Mouse (Mus musculus) lung, postnatal 0 days (tissue): ENCODE measurements around the gene Abhd10. TPM values are rescaled to one million over a fixed set of nuclear protein-coding genes. Genes with fewer than 3 reads are reported as not detected.

Experiments used
- ATAC-seq: fragments of 200-750 bp; cut with Nextera tagmentation; 2 replicates; pipeline ENCODE4 v1.8.0; 2017; ENCODE audit warnings: moderate library complexity
- DNase-seq: peaks from one replicate; pipeline ENCODE4 v3.0.0-alpha.2; 2016; ENCODE audit warnings: low spot score
- H3K27ac ChIP-seq: fragments of 300-500 bp; sonication (generic); 2 replicates; pipeline ENCODE4 v1.5.1; 2014; ENCODE audit warnings: antibody characterized with exemption, mild to moderate bottlenecking, low read length, mixed read lengths
- H3K27me3 ChIP-seq: fragments of 300-500 bp; sonication (generic); replicated peaks from 2 replicates; pipeline ENCODE4 v1.6.1; 2014; ENCODE audit warnings: low read length, mixed read lengths; ENCODE audit not compliant: insufficient read depth
- H3K36me3 ChIP-seq: fragments of 300-500 bp; sonication (generic); 2 replicates; pipeline ENCODE4 v1.6.1; 2014; ENCODE audit warnings: low read length, mixed read lengths; ENCODE audit not compliant: insufficient read depth
- H3K4me1 ChIP-seq: fragments of 300-500 bp; sonication (generic); 2 replicates; pipeline ENCODE4 v1.6.1; 2014; ENCODE audit warnings: antibody characterized with exemption, low read depth, low read length, mixed read lengths; ENCODE audit not compliant: insufficient read depth
- H3K4me2 ChIP-seq: fragments of 300-500 bp; sonication (generic); replicated peaks from 2 replicates; pipeline ENCODE4 v1.6.1; 2014; ENCODE audit warnings: low read depth, mild to moderate bottlenecking, low read length, moderate library complexity, mixed read lengths
- H3K4me3 ChIP-seq: fragments of 300-500 bp; sonication (generic); 2 replicates; pipeline ENCODE4 v1.5.1; 2014; ENCODE audit warnings: low read depth, low read length
- H3K9ac ChIP-seq: fragments of 300-500 bp; sonication (generic); replicated peaks from 2 replicates; pipeline ENCODE4 v1.6.1; 2014; ENCODE audit warnings: low read depth, mild to moderate bottlenecking
- H3K9me3 ChIP-seq: fragments of 300-500 bp; sonication (generic); 2 replicates; pipeline ENCODE4 v1.6.1; 2016; ENCODE audit warnings: low read length, mixed read lengths
- CTCF ChIP-seq: IDR thresholded peaks from 2 replicates; pipeline ENCODE4 v1.5.1; 2016; ENCODE audit warnings: antibody characterized with exemption, mild to moderate bottlenecking
- EP300 ChIP-seq: IDR thresholded peaks from 2 replicates; pipeline ENCODE4 v1.6.1; 2016; ENCODE audit warnings: antibody characterized with exemption, mild to moderate bottlenecking, control low read depth
- WGBS: fragments of 180-500 bp; shearing (Covaris S2); extraction: QIAGEN DNeasy Blood & Tissue Kit; methylation state at CpG from one replicate; pipeline ENCODE4 v1.1.7; 2014; 5-methylcytosine and 5-hydroxymethylcytosine counted together
- polyA plus RNA-seq: library from polyadenylated mRNA; unstranded; fragments of >200 nt; fragmentation: Nextera tagmentation; extraction: Ambion mirVana; gene quantifications from 2 replicates; pipeline ENCODE4 v1.2.1, GENCODE M21; 2015

Abhd10 gene
- polyA plus RNA-seq, 1 experiment from 2014 or later: 21.7 TPM

DNA sequence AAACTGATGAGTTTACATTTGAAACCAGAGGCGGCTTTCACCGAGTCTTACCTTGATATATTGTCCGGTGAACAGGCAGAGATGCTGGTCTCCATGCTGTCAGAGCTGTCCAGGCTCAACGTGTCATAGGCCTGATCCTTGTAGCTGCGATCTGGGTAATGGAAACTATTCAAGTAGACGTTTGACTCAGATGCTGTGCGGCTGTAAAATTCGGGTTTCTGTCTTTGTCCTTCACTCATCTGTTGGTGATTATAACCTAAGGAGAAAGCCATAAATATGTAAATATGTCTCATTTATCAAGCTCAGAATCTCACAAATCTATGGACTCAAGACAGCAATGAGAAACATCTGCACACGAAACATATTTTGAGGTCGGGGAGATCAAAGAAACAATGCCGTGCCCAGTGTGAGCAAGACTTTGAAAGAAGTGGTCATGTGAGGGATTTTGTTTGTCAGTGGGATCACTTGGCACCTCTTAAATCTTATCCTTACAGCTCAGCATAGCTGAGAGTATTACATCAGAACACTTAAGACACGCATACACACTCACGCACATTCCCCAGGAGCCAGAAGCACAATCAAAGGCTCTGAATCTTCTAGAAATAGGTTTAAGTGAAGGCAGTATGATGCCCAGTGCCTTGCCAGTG is 20.2 kb upstream of the Abhd10 start:
- no peak overlapping the region for H3K4me2 ChIP-seq
- no peaks in the 10 kb centered on the region for H3K27me3 ChIP-seq
- peak; percentile 81 for TF ChIP-seq EP300
- no peak for TF ChIP-seq CTCF
- 44% methylated on average over 13 of the region's 13 CpGs for WGBS
- 0 out of 2 replicates have a peak, but pooled peaks cover under 1% of the 10 kb centered on the region for H3K4me1 ChIP-seq
- peaks cover 34% of the 10 kb centered on the region; the same call in 1 of the 2 replicates for H3K36me3 ChIP-seq
- H3K27ac ChIP-seq: peak overlapping the region; percentile 43; the same call in 1 of the 2 replicates
- no peaks in the 10 kb centered on the region for H3K9me3 ChIP-seq
- ATAC-seq (peak; percentile 89), DNase-seq (peak; percentile 81)
- H3K9ac ChIP-seq: no peak overlapping the region
- H3K4me3 ChIP-seq: no peak overlapping the region

- no peak overlapping the region for H3K27ac ChIP-seq
- TF ChIP-seq EP300: no peak
- TF ChIP-seq CTCF: peak; percentile 52
- no peaks in the 10 kb centered on the region for H3K27me3 ChIP-seq
- H3K36me3 ChIP-seq: peaks cover 30% of the 10 kb centered on the region; the same call in 1 of the 2 replicates
- WGBS: 58% methylated on average over 1 of the region's 1 CpGs
- H3K9ac ChIP-seq: no peak overlapping the region
- H3K4me3 ChIP-seq: no peak overlapping the region
- 0 out of 2 replicates have a peak, but pooled peaks cover 3% of the 10 kb centered on the region for H3K4me1 ChIP-seq
- DNase-seq (no peak), ATAC-seq (no peak)
- H3K4me2 ChIP-seq: no peak overlapping the region
- no peaks in the 10 kb centered on the region for H3K9me3 ChIP-seq
Measured at GRCm38 (mm10) chr16:45761425-45761824, 18.7 kb upstream of the Abhd10 start.

- 79% methylated on average over 9 of the region's 9 CpGs for WGBS
- DNase-seq: no peak
- Histone ChIP-seq H3K9me3 (no peaks in the 10 kb centered on the region), H3K27ac (0 out of 2 replicates have a peak overlapping the region, but pooled peaks have one; percentile 26), H3K9ac (no peak overlapping the region), H3K4me1 (0 out of 2 replicates have a peak, but pooled peaks cover 3% of the 10 kb centered on the region), H3K27me3 (no peaks in the 10 kb centered on the region), H3K4me2 (no peak overlapping the region), H3K4me3 (no peak overlapping the region), H3K36me3 (peaks cover 23% of the 10 kb centered on the region; the same call in 1 of the 2 replicates)
- ATAC-seq: no peak
- TF ChIP-seq EP300 (no peak), CTCF (no peak)
Measured at GRCm38 (mm10) chr16:45758726-45759269, 16.0 kb upstream of the Abhd10 start.

DNA sequence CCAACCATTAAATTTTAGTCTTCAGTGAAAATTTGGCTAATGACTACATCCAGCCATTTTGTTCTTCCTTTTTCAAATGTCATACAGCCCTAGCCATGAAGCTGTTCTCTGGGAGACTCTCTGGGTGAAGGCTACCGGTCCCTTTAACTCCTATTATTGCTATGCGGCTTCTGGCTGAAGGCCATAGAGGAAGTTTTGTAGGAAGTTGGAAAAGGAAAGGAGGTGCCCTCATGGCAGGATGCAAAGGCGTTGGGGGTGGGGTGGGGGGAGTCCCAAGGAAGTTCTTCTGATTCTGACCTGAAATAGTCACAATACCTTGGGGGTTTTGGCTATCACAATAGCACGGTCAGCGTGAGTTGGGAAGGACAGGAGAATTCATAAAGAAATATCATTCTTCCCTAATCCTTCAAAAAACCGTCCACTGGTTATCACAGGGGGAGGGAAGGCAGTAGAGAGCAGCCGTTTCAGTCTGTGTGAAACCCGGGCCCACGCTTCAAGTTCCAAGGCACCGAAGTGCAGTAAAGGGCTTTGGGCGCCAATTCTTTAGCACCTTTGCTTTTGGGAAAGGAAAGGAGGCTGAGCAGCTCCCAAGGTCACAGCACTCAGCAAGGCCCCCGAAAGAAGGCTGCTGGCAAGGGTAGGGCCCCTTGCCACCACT is 14.8 kb upstream of the Abhd10 start:
- Histone ChIP-seq H3K4me1 (0 out of 2 replicates have a peak, but pooled peaks cover 3% of the 10 kb centered on the region), H3K9me3 (no peaks in the 10 kb centered on the region), H3K4me2 (no peak overlapping the region), H3K4me3 (no peak overlapping the region), H3K27me3 (no peaks in the 10 kb centered on the region), H3K36me3 (peaks cover 21% of the 10 kb centered on the region; the same call in 1 of the 2 replicates), H3K27ac (peak overlapping the region; percentile 83), H3K9ac (no peak overlapping the region)
- 59% methylated on average over 12 of the region's 12 CpGs for WGBS
- peak; percentile 89 for ATAC-seq
- peak; percentile 70 for DNase-seq
- TF ChIP-seq EP300: peak; percentile 91
- TF ChIP-seq CTCF: no peak

DNA sequence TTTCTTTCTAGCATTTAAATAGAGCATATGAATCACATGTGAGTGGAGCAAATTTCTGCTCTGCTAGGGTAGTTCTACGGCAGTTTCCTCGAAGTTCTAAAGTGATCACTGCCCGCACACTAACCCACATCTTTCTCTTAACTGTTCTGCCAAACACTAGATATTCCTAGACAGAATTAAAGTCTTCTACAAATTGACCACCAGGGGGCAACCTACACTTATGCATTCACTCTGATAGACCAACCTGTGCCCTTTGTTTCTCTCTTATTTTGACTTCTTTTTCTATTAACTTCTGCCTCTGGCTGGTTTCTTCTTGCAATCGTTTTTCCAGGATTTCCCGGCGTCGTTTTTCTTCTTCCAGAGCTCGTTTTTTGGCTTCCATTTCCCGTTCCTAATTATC is 14.1 kb upstream of the Abhd10 start:
- H3K4me2 ChIP-seq: no peak overlapping the region
- WGBS: 27% methylated on average over 9 of the region's 9 CpGs
- 0 out of 2 replicates have a peak, but pooled peaks cover 3% of the 10 kb centered on the region for H3K4me1 ChIP-seq
- H3K4me3 ChIP-seq: no peak overlapping the region
- no peak for TF ChIP-seq EP300
- peak; percentile 78 for TF ChIP-seq CTCF
- DNase-seq: peak; percentile 82
- H3K36me3 ChIP-seq: peaks cover 23% of the 10 kb centered on the region; the same call in 1 of the 2 replicates
- no peaks in the 10 kb centered on the region for H3K9me3 ChIP-seq
- H3K9ac ChIP-seq: no peak overlapping the region
- H3K27me3 ChIP-seq: no peaks in the 10 kb centered on the region
- ATAC-seq: peak; percentile 77
- no peak overlapping the region for H3K27ac ChIP-seq

- Histone ChIP-seq H3K9ac (no peak overlapping the region), H3K27me3 (no peaks in the 10 kb centered on the region), H3K27ac (no peak overlapping the region), H3K4me3 (no peak overlapping the region), H3K4me1 (no peaks in the 10 kb centered on the region), H3K36me3 (peaks cover 5% of the 10 kb centered on the region; the same call in 1 of the 2 replicates), H3K9me3 (no peaks in the 10 kb centered on the region), H3K4me2 (no peak overlapping the region)
- 48% methylated on average over 4 of the region's 4 CpGs for WGBS
- TF ChIP-seq CTCF: 0 out of 2 replicates have a peak, but pooled peaks have one; percentile 11
- no peak for TF ChIP-seq EP300
- ATAC-seq (no peak), DNase-seq (no peak)
Measured at GRCm38 (mm10) chr16:45743591-45744144, 913 bp upstream of the Abhd10 start.
